8 mouse cellular contexts compared by ENCODE assay signal in genomic region chr7:118478835-118479312, GRCm38 (mm10). TPM values are rescaled to one million over a fixed set of nuclear protein-coding genes. Genes with fewer than 3 reads are reported as not detected.
DNase-seq lines count a peak whose midpoint lies in the region; ATAC-seq and TF ChIP-seq lines count a peak whose summit lies in the region.

No protein-coding gene starts in this region.

- DNase-seq in heart, postnatal 10 days, result peak; percentile 84 to 86
- no peak for DNase-seq in left cerebral cortex, adult 2 months (ENCODE audit: extremely low spot score in 1 of 2, low spot score in 2 of 2)
- no peak for DNase-seq in left cerebral cortex, postnatal 36 days (ENCODE audit: low spot score in 2 of 2)
- no peak for DNase-seq in thymus, adult 18-20 months

- H3K27ac ChIP-seq in brown adipose tissue, adult 24 weeks (replicated peaks; ENCODE audit: low read depth, low read length), result peak overlapping the region; percentile 65
- H3K27ac ChIP-seq in lung, embryonic 15.5 days, result peak overlapping the region; percentile 83
- no peak overlapping the region for H3K27ac ChIP-seq in left cerebral cortex, adult 2 months
- H3K27ac ChIP-seq in hindbrain, embryonic 16.5 days (ENCODE audit: low read depth, low read length), result no peak overlapping the region

- H3K4me3 ChIP-seq in C2C12 (ENCODE audit: insufficient read depth, poor library complexity, severe bottlenecking), result no peak overlapping the region
- no peak overlapping the region for H3K4me3 ChIP-seq in brown adipose tissue, adult 24 weeks (ENCODE audit: insufficient read depth, low read depth, low read length)
- H3K4me3 ChIP-seq in lung, embryonic 15.5 days, result no peak overlapping the region
- H3K4me3 ChIP-seq in left cerebral cortex, adult 2 months, result no peak overlapping the region
- no peak overlapping the region for H3K4me3 ChIP-seq in hindbrain, embryonic 16.5 days (ENCODE audit: low read length)

- ATAC-seq in lung, embryonic 15.5 days (ENCODE audit: borderline replicate concordance, extremely low read depth, low FRiP score, low TSS enrichment), result peak; percentile 81
- ATAC-seq in hindbrain, embryonic 16.5 days, result no peak

- H3K79me2 ChIP-seq in C2C12 (ENCODE audit: control insufficient read depth, insufficient read depth), result no peaks in the 10 kb centered on the region

- WGBS in lung, embryonic 15.5 days, result 23% methylated on average over 3 of the region's 3 CpGs
- 70% methylated on average over 3 of the region's 3 CpGs for WGBS in hindbrain, embryonic 16.5 days

- H3K4me1 ChIP-seq in brown adipose tissue, adult 24 weeks (ENCODE audit: control insufficient read depth, insufficient read depth, insufficient read length, low read length), result peaks cover 12% of the 10 kb centered on the region
- peaks cover 30% of the 10 kb centered on the region for H3K4me1 ChIP-seq in lung, embryonic 15.5 days
- H3K4me1 ChIP-seq in hindbrain, embryonic 16.5 days (ENCODE audit: control insufficient read depth, insufficient read depth, low read depth, low read length), result no peaks in the 10 kb centered on the region

- no peaks in the 10 kb centered on the region for H3K9me3 ChIP-seq in lung, embryonic 15.5 days
- peaks cover 6% of the 10 kb centered on the region; the same call in 1 of the 2 replicates for H3K9me3 ChIP-seq in hindbrain, embryonic 16.5 days (ENCODE audit: control insufficient read depth, low read length)

- no peaks in the 10 kb centered on the region for H3K27me3 ChIP-seq in C2C12 (ENCODE audit: control insufficient read depth, insufficient read depth, insufficient read length)
- no peaks in the 10 kb centered on the region for H3K27me3 ChIP-seq in lung, embryonic 15.5 days
- H3K27me3 ChIP-seq in hindbrain, embryonic 16.5 days (replicated peaks; ENCODE audit: control insufficient read depth, insufficient read depth, low read length), result no peaks in the 10 kb centered on the region

- H3ac ChIP-seq in C2C12 (ENCODE audit: control insufficient read depth, insufficient read length, low read depth), result peak overlapping the region; percentile 25

- no peaks in the 10 kb centered on the region for H3K79me3 ChIP-seq in C2C12 (ENCODE audit: low read depth)

- H3K36me3 ChIP-seq in C2C12 (ENCODE audit: control insufficient read depth, insufficient read depth), result no peaks in the 10 kb centered on the region
- H3K36me3 ChIP-seq in lung, embryonic 15.5 days, result no peaks in the 10 kb centered on the region
- no peaks in the 10 kb centered on the region for H3K36me3 ChIP-seq in hindbrain, embryonic 16.5 days (ENCODE audit: control insufficient read depth, insufficient read depth, low read length)

- no peak overlapping the region for H3K9ac ChIP-seq in lung, embryonic 15.5 days
- no peak overlapping the region for H3K9ac ChIP-seq in hindbrain, embryonic 16.5 days (ENCODE audit: low read depth, low read length)

- TF ChIP-seq CTCF in C2C12 (IDR thresholded peaks at IDR 0.05; ENCODE audit: control insufficient read depth, insufficient read depth, insufficient read length), result no peak
- no peak for TF ChIP-seq CTCF in left cerebral cortex, adult 2 months (IDR thresholded peaks at IDR 0.05)

- H3K4me2 ChIP-seq in lung, embryonic 15.5 days, result peak overlapping the region; percentile 16; the same call in 1 of the 2 replicates
- H3K4me2 ChIP-seq in hindbrain, embryonic 16.5 days (ENCODE audit: low read length), result no peak overlapping the region

- intact Hi-C loops in heart, postnatal 10 days (cut with DNase I), result no loop called here
- intact Hi-C loops in left cerebral cortex, adult 2 months (cut with DNase I), result no loop called here
- intact Hi-C loops in left cerebral cortex, postnatal 36 days (cut with DNase I), result no loop called here

TF ChIP-seq in C2C12, 6 proteins besides CTCF, POLR2A, EP300 and RAD21:
- TF ChIP-seq FOSL1 (IDR thresholded peaks at IDR 0.05; ENCODE audit: insufficient read depth, low read length, poor library complexity, severe bottlenecking) (no peak), MYOD1 (IDR thresholded peaks at IDR 0.05; ENCODE audit: control insufficient read depth, insufficient read length, low read depth) (peak; percentile 60)

RNA-seq across cellular contexts. Expression of gene Itpripl2, which starts 12.9 kb away (rescaled TPM):
- polyA plus RNA-seq in C2C12 (2012; fragmentation: generic; extraction: Trizol), result 23.0 TPM
- 7.4 and 7.8 TPM in 2 replicates for polyA plus RNA-seq in brown adipose tissue, adult 24 weeks (2012; ENCODE audit: insufficient read depth, insufficient read length, missing spikeins)
- total RNA-seq in heart, postnatal 10 days (2021), result 10 to 100 TPM; 48.3 to 49.2 TPM
- 7.4 and 8.1 TPM in 2 replicates for polyA plus RNA-seq in lung, embryonic 15.5 days (2015; fragmentation: Nextera tagmentation; extraction: Ambion mirVana)
- 1 to 10 TPM; 3.2 to 4.1 TPM for total RNA-seq in left cerebral cortex, adult 2 months (2021)
- 1 to 10 TPM; 2.7 to 3.4 TPM for total RNA-seq in left cerebral cortex, postnatal 36 days (2021)
- 0.89 and 1.0 TPM in 2 replicates for polyA plus RNA-seq in hindbrain, embryonic 16.5 days (2015; fragmentation: Nextera tagmentation; extraction: Ambion mirVana)

RNA-seq across cellular contexts. Expression of gene Syt17, which starts 30.9 kb away (rescaled TPM):
- 5.3 TPM for polyA plus RNA-seq in C2C12 (2012; fragmentation: generic; extraction: Trizol)
- polyA plus RNA-seq in brown adipose tissue, adult 24 weeks (2012; ENCODE audit: insufficient read depth, insufficient read length, missing spikeins), result not detected in 2 replicates
- 1 to 10 TPM; 1.9 to 2.2 TPM for total RNA-seq in heart, postnatal 10 days (2021)
- 2.8 and 3.4 TPM in 2 replicates for polyA plus RNA-seq in lung, embryonic 15.5 days (2015; fragmentation: Nextera tagmentation; extraction: Ambion mirVana)
- 10 to 100 TPM; 59.2 to 63.5 TPM for total RNA-seq in left cerebral cortex, adult 2 months (2021)
- total RNA-seq in left cerebral cortex, postnatal 36 days (2021), result 10 to 100 TPM; 55.3 to 70.6 TPM
- 27.4 and 28.3 TPM in 2 replicates for polyA plus RNA-seq in hindbrain, embryonic 16.5 days (2015; fragmentation: Nextera tagmentation; extraction: Ambion mirVana)

RNA-seq across cellular contexts. Expression of gene Coq7, which starts 54.3 kb away (rescaled TPM):
- 66.1 TPM for polyA plus RNA-seq in C2C12 (2012; fragmentation: generic; extraction: Trizol)
- 172 and 271 TPM in 2 replicates for polyA plus RNA-seq in brown adipose tissue, adult 24 weeks (2012; ENCODE audit: insufficient read depth, insufficient read length, missing spikeins)
- 100 to 1,000 TPM; 103 to 108 TPM for total RNA-seq in heart, postnatal 10 days (2021)
- 115 and 130 TPM in 2 replicates for polyA plus RNA-seq in lung, embryonic 15.5 days (2015; fragmentation: Nextera tagmentation; extraction: Ambion mirVana)
- 10 to 100 TPM; 34.8 to 35.6 TPM for total RNA-seq in left cerebral cortex, adult 2 months (2021)
- total RNA-seq in left cerebral cortex, postnatal 36 days (2021), result 10 to 100 TPM; 30.8 to 37.6 TPM
- 104 and 116 TPM in 2 replicates for polyA plus RNA-seq in hindbrain, embryonic 16.5 days (2015; fragmentation: Nextera tagmentation; extraction: Ambion mirVana)

Comparison
In these comparisons a context has a peak if more than half of its experiments do, and no peak if none do; other contexts are left out.
1. H3K27ac ChIP-seq: peak in brown adipose tissue, adult 24 weeks (single experiment) and lung, embryonic 15.5 days (single experiment); none in left cerebral cortex, adult 2 months (single experiment) and hindbrain, embryonic 16.5 days (single experiment).
2. DNase-seq: peak in heart, postnatal 10 days (2 of 2); none in left cerebral cortex, adult 2 months (0 of 2), left cerebral cortex, postnatal 36 days (0 of 2) and thymus, adult 18-20 months (0 of 2).